Comparison of ENCODE assay signal across 11 mouse cellular contexts in the genomic region with DNA sequence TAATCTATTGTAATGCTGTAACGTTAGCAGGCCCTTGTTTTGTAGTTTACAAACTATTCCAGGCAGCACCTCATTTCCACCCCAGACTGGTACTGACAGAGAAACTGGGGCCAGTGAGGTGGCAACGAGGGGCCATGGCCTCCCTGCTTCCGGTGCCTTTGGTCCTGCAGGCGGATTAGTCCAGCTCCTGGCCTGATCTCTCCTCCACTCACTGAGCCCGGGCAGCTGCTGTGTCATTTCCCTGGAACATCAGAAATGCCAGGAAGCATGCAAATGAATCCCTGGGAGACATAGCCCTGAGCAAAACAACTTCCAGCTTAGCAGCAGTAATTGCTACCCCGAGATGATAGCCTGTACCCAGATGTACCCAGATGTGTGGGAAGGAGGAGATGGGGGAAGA. TPM values are rescaled to one million over a fixed set of nuclear protein-coding genes. Genes with fewer than 3 reads are reported as not detected.
DNase-seq lines count a peak whose midpoint lies in the region; ATAC-seq and TF ChIP-seq lines count a peak whose summit lies in the region.
"Had no signal": no experiment of that assay in that cellular context is flagged by ENCODE, and none has a peak within 500 bp of the region (broad histone marks: within the 10 kb centered on the region; RNA-seq: fewer than 3 reads in every experiment).

No protein-coding gene starts in this region.

- no peak for DNase-seq in midbrain, embryonic 11.5 days (ENCODE audit: low spot score, missing footprints)
- DNase-seq in thymus, adult 2 months, result no peak
- DNase-seq in spleen, postnatal 10 days (ENCODE audit: low spot score in 2 of 2), result no peak
- DNase-seq in adrenal gland, postnatal 4 days (ENCODE audit: low spot score in 2 of 2), result no peak
- DNase-seq: cerebellum, adult 11 months; right cerebral cortex, adult 18-20 months; thymus, postnatal 4 days had no signal

- no peak for TF ChIP-seq EP300 in ES-Bruce4 (IDR thresholded peaks at IDR 0.05; ENCODE audit: insufficient read depth, low read depth, low read length)

- H3K36me3 ChIP-seq in E14TG2a.4 (ENCODE audit: insufficient read depth, low read length), result no peaks in the 10 kb centered on the region
- H3K36me3 ChIP-seq in ES-Bruce4 (ENCODE audit: control insufficient read depth, insufficient read depth, low read length, poor library complexity, severe bottlenecking), result no peaks in the 10 kb centered on the region
- no peaks in the 10 kb centered on the region for H3K36me3 ChIP-seq in forebrain, embryonic 12.5 days (replicated peaks)
- no peaks in the 10 kb centered on the region for H3K36me3 ChIP-seq in midbrain, embryonic 11.5 days (ENCODE audit: control insufficient read depth, insufficient read depth, low read length)
- H3K36me3 ChIP-seq in thymus, adult 2 months (ENCODE audit: control insufficient read depth, insufficient read depth, low read length), result no peaks in the 10 kb centered on the region

- no peak for ATAC-seq in forebrain, embryonic 12.5 days (ENCODE audit: low FRiP score)
- ATAC-seq in midbrain, embryonic 11.5 days (ENCODE audit: low FRiP score), result peak; percentile 57

- TF ChIP-seq POLR2A in ES-Bruce4 (IDR thresholded peaks at IDR 0.05; ENCODE audit: insufficient read depth, low read length), result no peak
- TF ChIP-seq POLR2A in thymus, adult 2 months (IDR thresholded peaks at IDR 0.05; ENCODE audit: control insufficient read depth, extremely low read depth, insufficient read depth, low read length, poor library complexity), result no peak

- H3K9me3 ChIP-seq in E14TG2a.4 (ENCODE audit: low read length), result no peaks in the 10 kb centered on the region
- no peaks in the 10 kb centered on the region for H3K9me3 ChIP-seq in ES-Bruce4 (replicated peaks; ENCODE audit: control insufficient read depth, insufficient read depth, low read length, poor library complexity, severe bottlenecking)
- H3K9me3 ChIP-seq in forebrain, embryonic 12.5 days, result no peaks in the 10 kb centered on the region
- H3K9me3 ChIP-seq in midbrain, embryonic 11.5 days (ENCODE audit: control insufficient read depth, low read length), result no peaks in the 10 kb centered on the region
- H3K9me3 ChIP-seq: megakaryocyte, embryonic 14.5 days had no signal

- 30% methylated on average over 6 of the region's 6 CpGs for WGBS in forebrain, embryonic 12.5 days
- WGBS in midbrain, embryonic 11.5 days, result 22% methylated on average over 6 of the region's 6 CpGs
- 84% methylated on average over 6 of the region's 6 CpGs for WGBS in thymus, adult 2 months

- H3K4me2 ChIP-seq in forebrain, embryonic 12.5 days, result no peak overlapping the region
- no peak overlapping the region for H3K4me2 ChIP-seq in midbrain, embryonic 11.5 days

- H3K9ac ChIP-seq in ES-Bruce4 (ENCODE audit: low read depth, poor library complexity, severe bottlenecking), result no peak overlapping the region
- H3K9ac ChIP-seq in forebrain, embryonic 12.5 days, result no peak overlapping the region
- peak overlapping the region; percentile 24 for H3K9ac ChIP-seq in midbrain, embryonic 11.5 days (ENCODE audit: low read length)

- peak overlapping the region; percentile 24; the same call in 1 of the 2 replicates for H3K4me3 ChIP-seq in E14TG2a.4 (replicated peaks; ENCODE audit: low read length)
- H3K4me3 ChIP-seq in ES-Bruce4 (ENCODE audit: low read depth, low read length), result no peak overlapping the region
- H3K4me3 ChIP-seq in forebrain, embryonic 12.5 days (replicated peaks), result no peak overlapping the region
- H3K4me3 ChIP-seq in midbrain, embryonic 11.5 days (ENCODE audit: low read depth, low read length), result no peak overlapping the region
- no peak overlapping the region for H3K4me3 ChIP-seq in thymus, adult 2 months (ENCODE audit: control insufficient read depth, insufficient read depth, low read length)
- H3K4me3 ChIP-seq: megakaryocyte, embryonic 14.5 days had no signal

- TF ChIP-seq CTCF in E14TG2a.4 (conservative IDR thresholded peaks at IDR 0.05; ENCODE audit: low read length), result no peak
- TF ChIP-seq CTCF in ES-Bruce4 (IDR thresholded peaks at IDR 0.05; ENCODE audit: low read depth, low read length), result no peak
- TF ChIP-seq CTCF in thymus, adult 2 months (IDR thresholded peaks at IDR 0.05; ENCODE audit: borderline replicate concordance, control insufficient read depth, extremely low read depth, insufficient read depth, low read length, poor library complexity), result no peak

- H3K4me1 ChIP-seq in E14TG2a.4 (replicated peaks; ENCODE audit: low read depth, low read length) (peaks cover 18% of the 10 kb centered on the region), ES-Bruce4 (ENCODE audit: control insufficient read depth, insufficient read depth, low read length) (no peaks in the 10 kb centered on the region)
- no peaks in the 10 kb centered on the region; the same call in 1 of the 2 replicates for H3K4me1 ChIP-seq in forebrain, embryonic 12.5 days
- peaks cover 4% of the 10 kb centered on the region for H3K4me1 ChIP-seq in midbrain, embryonic 11.5 days (ENCODE audit: control insufficient read depth, insufficient read depth, low read length)
- H3K4me1 ChIP-seq in thymus, adult 2 months (replicated peaks; ENCODE audit: control insufficient read depth, insufficient read depth, low read length), result no peaks in the 10 kb centered on the region

- peak overlapping the region; percentile 31; the same call in 1 of the 2 replicates for H3K27ac ChIP-seq in ES-Bruce4 (ENCODE audit: insufficient read depth, low read length)
- peak overlapping the region; percentile 21 for H3K27ac ChIP-seq in forebrain, embryonic 12.5 days
- H3K27ac ChIP-seq in midbrain, embryonic 11.5 days (ENCODE audit: low read depth, low read length), result no peak overlapping the region; the same call in 1 of the 2 replicates
- H3K27ac ChIP-seq in thymus, adult 2 months (ENCODE audit: control insufficient read depth, insufficient read depth, low read length), result no peak overlapping the region

- no peaks in the 10 kb centered on the region for H3K27me3 ChIP-seq in E14TG2a.4 (ENCODE audit: insufficient read depth, low read length)
- H3K27me3 ChIP-seq in ES-Bruce4 (ENCODE audit: control insufficient read depth, insufficient read depth, low read length, poor library complexity, severe bottlenecking), result no peaks in the 10 kb centered on the region
- 0 out of 2 replicates have a peak, but pooled peaks cover 5% of the 10 kb centered on the region for H3K27me3 ChIP-seq in forebrain, embryonic 12.5 days
- no peaks in the 10 kb centered on the region for H3K27me3 ChIP-seq in midbrain, embryonic 11.5 days (ENCODE audit: control insufficient read depth, insufficient read depth, low read length)
- no peaks in the 10 kb centered on the region for H3K27me3 ChIP-seq in thymus, adult 2 months (ENCODE audit: control insufficient read depth, insufficient read depth, low read length)

RNA-seq across cellular contexts. Expression of a gene that starts 10.1 kb away (rescaled TPM):
- 22.3 and 23.1 TPM in 2 replicates for polyA plus RNA-seq in ES-Bruce4 (2011; ENCODE audit: insufficient read depth, insufficient read length, low read depth, missing spikeins)
- 17.9 and 18.5 TPM in 2 replicates for polyA plus RNA-seq in forebrain, embryonic 12.5 days (2016; fragmentation: Nextera tagmentation; extraction: Ambion mirVana)
- 19.9 and 23.4 TPM in 2 replicates for polyA plus RNA-seq in midbrain, embryonic 11.5 days (2014; fragmentation: Nextera tagmentation; extraction: Ambion mirVana)
- polyA plus RNA-seq in thymus, adult 2 months (2012; rRNA removed), result 2.9 and 3.6 TPM in 2 replicates
- 1 to 10 TPM; 4.7 to 5.1 TPM for total RNA-seq in adrenal gland, postnatal 4 days (2021)

RNA-seq across cellular contexts. Expression of a gene that starts 22.2 kb away (rescaled TPM):
- polyA plus RNA-seq in ES-Bruce4 (2011; ENCODE audit: insufficient read depth, insufficient read length, low read depth, missing spikeins), result 2,517 and 2,552 TPM in 2 replicates
- 531 and 555 TPM in 2 replicates for polyA plus RNA-seq in forebrain, embryonic 12.5 days (2016; fragmentation: Nextera tagmentation; extraction: Ambion mirVana)
- polyA plus RNA-seq in midbrain, embryonic 11.5 days (2014; fragmentation: Nextera tagmentation; extraction: Ambion mirVana), result 657 and 675 TPM in 2 replicates
- 580 and 621 TPM in 2 replicates for polyA plus RNA-seq in thymus, adult 2 months (2012; rRNA removed)
- 1,000 to 10,000 TPM; 1,379 to 1,607 TPM for total RNA-seq in adrenal gland, postnatal 4 days (2021)

RNA-seq across cellular contexts. Expression of a gene that starts 47.7 kb away (rescaled TPM):
- polyA plus RNA-seq in ES-Bruce4 (2011; ENCODE audit: insufficient read depth, insufficient read length, low read depth, missing spikeins), result 44.6 and 44.9 TPM in 2 replicates
- polyA plus RNA-seq in forebrain, embryonic 12.5 days (2016; fragmentation: Nextera tagmentation; extraction: Ambion mirVana), result 82.2 and 84.4 TPM in 2 replicates
- 70.8 and 78.5 TPM in 2 replicates for polyA plus RNA-seq in midbrain, embryonic 11.5 days (2014; fragmentation: Nextera tagmentation; extraction: Ambion mirVana)
- polyA plus RNA-seq in thymus, adult 2 months (2012; rRNA removed), result 1.6 and 2.1 TPM in 2 replicates
- 10 to 100 TPM; 39.8 to 45.8 TPM for total RNA-seq in adrenal gland, postnatal 4 days (2021)

Comparison
In these comparisons a context has a peak if more than half of its experiments do, and no peak if none do; other contexts are left out.
1. H3K27ac ChIP-seq: peak in ES-Bruce4 (single experiment) and forebrain, embryonic 12.5 days (single experiment); none in midbrain, embryonic 11.5 days (single experiment) and thymus, adult 2 months (single experiment).
2. RNA of a gene that starts 47.7 kb away (polyA plus RNA-seq): 82.2 to 84.4 TPM in forebrain, embryonic 12.5 days, 70.8 to 78.5 TPM in midbrain, embryonic 11.5 days and 44.6 to 44.9 TPM in ES-Bruce4; 1.6 to 2.1 TPM in thymus, adult 2 months; every median in the first group is over 10 times any median in the second.